Mouse (Mus musculus) cerebellum, adult 2 months (tissue): ENCODE results near the gene Mlx. TPM values are rescaled to one million over a fixed set of nuclear protein-coding genes. Genes with fewer than 3 reads are reported as not detected.

ENCODE experiments used
- DNase-seq, 2 experiments: peaks; one replicate each; pipeline ENCODE4 v3.0.0; 2021
- H3K27ac ChIP-seq: fragments of 200-500 bp; 2 replicates; pipeline ENCODE4 v1.5.1; 2012; ENCODE audit warnings: low read length, control low read depth, inconsistent platforms; ENCODE audit not compliant: insufficient read depth
- H3K27me3 ChIP-seq: fragments of 200-500 bp; 2 replicates; pipeline ENCODE4 v1.6.1; 2012; ENCODE audit warnings: inconsistent platforms, mild to moderate bottlenecking, low read length, moderate library complexity; ENCODE audit not compliant: control insufficient read depth, insufficient read depth
- H3K4me1 ChIP-seq: fragments of 200-500 bp; 2 replicates; pipeline ENCODE4 v1.6.1; 2011; ENCODE audit warnings: low read length; ENCODE audit not compliant: control insufficient read depth, insufficient read depth
- H3K4me3 ChIP-seq: fragments of 200-500 bp; replicated peaks from 2 replicates; pipeline ENCODE3; 2011; ENCODE audit warnings: mild to moderate bottlenecking, low read depth, low read length, control low read depth; ENCODE audit not compliant: insufficient read depth
- CTCF ChIP-seq: fragments of 200-500 bp; IDR thresholded peaks from 2 replicates; pipeline ENCODE4 v1.5.1; 2011; ENCODE audit warnings: low read depth, mild to moderate bottlenecking, control low read depth, low read length, moderate library complexity, borderline replicate concordance; ENCODE audit not compliant: insufficient read depth
- POLR2A ChIP-seq: fragments of 200-500 bp; IDR thresholded peaks from 2 replicates; pipeline ENCODE4 v1.6.1; 2011; ENCODE audit warnings: low read length, control low read depth, borderline replicate concordance; ENCODE audit not compliant: insufficient read depth
- WGBS: fragments of 180-500 bp; shearing (Covaris S2); methylation state at CpG from one replicate; pipeline ENCODE4 v1.1.7; 2018; 5-methylcytosine and 5-hydroxymethylcytosine counted together
- polyA plus RNA-seq: library from polyadenylated mRNA; depleted of rRNA; stranded (reverse); fragments of >200 nt; gene quantifications from 2 replicates; pipeline ENCODE4 v1.2.3, GENCODE M21; 2012

Gene Mlx
- polyA plus RNA-seq, 1 experiment, result 55.8 TPM

- Histone ChIP-seq H3K4me1 (peaks cover 11% of the 10 kb centered on the region; the same call in 1 of the 2 replicates), H3K27ac (peak within 1 kb of the TSS; percentile 55), H3K27me3 (no peaks in the 10 kb centered on the region), H3K4me3 (peak within 1 kb of the TSS; percentile 73)
- DNase-seq, result peak; percentile 90 to 91
- TF ChIP-seq CTCF, result peak; percentile 35; the same call in 1 of the 2 replicates
- peak; percentile 78 for TF ChIP-seq POLR2A
- WGBS, result under 1% methylated on average over 51 of the region's 51 CpGs
Observed at GRCm38 (mm10) chr11:101082208-101083082, 4.6 kb upstream of the Mlx start, which contains the start of gene Coasy. Coasy (plus strand) TSS chr11:101082565.

- Histone ChIP-seq H3K27me3 (no peaks in the 10 kb centered on the region), H3K4me1 (peaks cover 15% of the 10 kb centered on the region; the same call in 1 of the 2 replicates), H3K27ac (peak overlapping the region; percentile 55), H3K4me3 (peak overlapping the region; percentile 73)
- TF ChIP-seq POLR2A, result no peak
- TF ChIP-seq CTCF, result no peak
- DNase-seq, result peak; percentile 46 to 59
- WGBS, result 20% methylated on average over 19 of the region's 19 CpGs
Observed at GRCm38 (mm10) chr11:101083083-101083697, 3.9 kb upstream of the Mlx start.

GRCm38 (mm10) chr11:101084246-101084645 is 2.8 kb upstream of the Mlx start:
- DNase-seq, result peak in 1 of 2 experiments; percentile 13
- 80% methylated on average over 14 of the region's 14 CpGs for WGBS
- Histone ChIP-seq H3K27ac (no peak overlapping the region), H3K4me3 (no peak overlapping the region), H3K27me3 (no peaks in the 10 kb centered on the region), H3K4me1 (peaks cover 15% of the 10 kb centered on the region; the same call in 1 of the 2 replicates)
- TF ChIP-seq CTCF (no peak), POLR2A (no peak)

GRCm38 (mm10) chr11:101084811-101085210 is 2.3 kb upstream of the Mlx start:
- Histone ChIP-seq H3K4me3 (no peak overlapping the region), H3K27me3 (no peaks in the 10 kb centered on the region), H3K27ac (no peak overlapping the region), H3K4me1 (peaks cover 15% of the 10 kb centered on the region; the same call in 1 of the 2 replicates)
- 95% methylated on average over 12 of the region's 12 CpGs for WGBS
- TF ChIP-seq POLR2A, result no peak
- TF ChIP-seq CTCF, result no peak
- DNase-seq, result peak in 1 of 2 experiments; percentile 11

- no peak overlapping the region for H3K4me3 ChIP-seq
- peaks cover 15% of the 10 kb centered on the region; the same call in 1 of the 2 replicates for H3K4me1 ChIP-seq
- DNase-seq, result peak in 1 of 2 experiments; percentile 12
- no peak overlapping the region for H3K27ac ChIP-seq
- no peak for TF ChIP-seq CTCF
- TF ChIP-seq POLR2A, result no peak
- WGBS, result 86% methylated on average over 18 of the region's 18 CpGs
- no peaks in the 10 kb centered on the region for H3K27me3 ChIP-seq
Observed at GRCm38 (mm10) chr11:101085617-101086322, 1.3 kb upstream of the Mlx start.

- H3K4me3 ChIP-seq, result peak overlapping the region; percentile 71
- no peaks in the 10 kb centered on the region for H3K27me3 ChIP-seq
- 19% methylated on average over 6 of the region's 6 CpGs for WGBS
- no peak for TF ChIP-seq POLR2A
- TF ChIP-seq CTCF, result no peak
- peak; percentile 45 to 52 for DNase-seq
- H3K4me1 ChIP-seq, result peaks cover 15% of the 10 kb centered on the region; the same call in 1 of the 2 replicates
- H3K27ac ChIP-seq, result no peak overlapping the region
Observed at GRCm38 (mm10) chr11:101086323-101086674, 778 bp upstream of the Mlx start.

- Histone ChIP-seq H3K27me3 (no peaks in the 10 kb centered on the region), H3K4me1 (peaks cover 15% of the 10 kb centered on the region; the same call in 1 of the 2 replicates), H3K4me3 (peak overlapping the region; percentile 71), H3K27ac (0 out of 2 replicates have a peak overlapping the region, but pooled peaks have one; percentile 6)
- TF ChIP-seq CTCF, result no peak
- no peak for TF ChIP-seq POLR2A
- peak in 1 of 2 experiments; percentile 41 for DNase-seq
- under 1% methylated on average over 8 of the region's 8 CpGs for WGBS
Observed at GRCm38 (mm10) chr11:101087682-101088055, 592 bp downstream of the Mlx start.
